Mouse (Mus musculus) central nervous system, embryonic 11.5 days (tissue): Measurements from ENCODE around the gene Coq8b. TPM values are rescaled to one million over a fixed set of nuclear protein-coding genes. Genes with fewer than 3 reads are reported as not detected.

Source experiments
- polyA plus RNA-seq: library from polyadenylated mRNA; depleted of rRNA; stranded (reverse); fragments of >200 nt; gene quantifications from 2 replicates; pipeline ENCODE4 v1.2.3, GENCODE M21; 2012; rRNA removed

The Coq8b gene
- 28.7 and 30.6 TPM in 2 replicates for polyA plus RNA-seq

DNA sequence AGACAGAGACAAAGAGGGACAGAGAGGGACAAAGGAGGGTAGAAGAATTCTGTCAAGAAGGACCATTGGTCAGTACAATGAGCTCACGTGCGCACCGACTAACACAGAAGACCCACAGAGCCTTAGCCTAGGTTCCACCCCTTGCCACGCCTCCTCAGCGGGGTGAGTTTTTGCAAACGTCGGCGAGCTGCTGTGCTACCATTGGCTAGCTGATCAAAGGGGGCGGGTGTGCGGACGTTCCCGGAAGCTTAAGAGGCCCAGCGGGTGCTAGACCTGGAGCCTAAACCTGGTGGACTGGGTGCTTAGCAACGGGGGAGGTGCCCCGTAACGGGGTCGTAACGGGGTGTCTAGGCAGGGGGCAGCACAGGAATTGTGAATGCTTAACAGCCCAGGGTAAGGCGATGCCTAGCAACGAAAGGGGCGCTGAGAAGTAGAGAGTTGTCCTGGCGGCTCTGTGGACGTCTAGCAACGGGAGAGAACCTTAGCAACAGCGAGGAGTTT, at the start of gene Coq8b:
Gene Coq8b (plus strand): TSS at position 243 of the 501 bp plus-strand sequence.

GRCm38 (mm10) chr7:27195681-27196611, 36.9 kb upstream of the Coq8b start, which contains the start of the genes BC024978 and Snrpa:
BC024978 (plus strand) TSS chr7:27195781.
Snrpa (minus strand) TSS chr7:27196271.

GRCm38 (mm10) chr7:27228281-27228821, 4.5 kb upstream of the Coq8b start, which contains the start of gene Itpkc:
Itpkc (minus strand) TSS chr7:27228661.

GRCm38 (mm10) chr7:27258205-27258899, 25.5 kb downstream of the Coq8b start, which contains the start of gene Numbl:
Numbl (plus strand) TSS chr7:27258433.

Other genes with a start within 250 kb of the Coq8b start
- 0.08 TPM in 1 of 2 replicates, not detected in the other for gene Cyp2a12, start 203.9 kb upstream of the Coq8b start, polyA plus RNA-seq
- not detected in 2 replicates for gene Cyp2f2, start 113.1 kb upstream of the Coq8b start, polyA plus RNA-seq
- gene Cyp2t4, start 79.3 kb upstream of the Coq8b start, polyA plus RNA-seq: not detected in 2 replicates
- 89.0 and 91.9 TPM in 2 replicates for gene Egln2, start 66.2 kb upstream of the Coq8b start, polyA plus RNA-seq
- 55.6 and 59.6 TPM in 2 replicates for gene Rab4b, start 54.1 kb upstream of the Coq8b start, polyA plus RNA-seq
- 0.06 and 0.11 TPM in 2 replicates for gene Gm21983, start 51.9 kb upstream of the Coq8b start, polyA plus RNA-seq
- gene Mia, start 51.9 kb upstream of the Coq8b start, polyA plus RNA-seq: 3.7 and 8.6 TPM in 2 replicates
- 10.6 and 11.5 TPM in 2 replicates for gene BC024978, start 37.2 kb upstream of the Coq8b start, polyA plus RNA-seq
- 257 and 374 TPM in 2 replicates for gene Snrpa, start 36.8 kb upstream of the Coq8b start, polyA plus RNA-seq
- gene Itpkc, start 4.4 kb upstream of the Coq8b start, polyA plus RNA-seq: 9.9 and 10.1 TPM in 2 replicates
- 56.4 and 108 TPM in 2 replicates for gene Numbl, start 25.4 kb downstream of the Coq8b start, polyA plus RNA-seq
- gene Ltbp4, start 104.7 kb downstream of the Coq8b start, polyA plus RNA-seq: 17.5 and 18.3 TPM in 2 replicates
- gene Shkbp1, start 123.0 kb downstream of the Coq8b start, polyA plus RNA-seq: 82.6 and 85.8 TPM in 2 replicates
- 0.41 and 0.44 TPM in 2 replicates for gene Gm20479, start 124.4 kb downstream of the Coq8b start, polyA plus RNA-seq
- gene Sptbn4, start 214.7 kb downstream of the Coq8b start, polyA plus RNA-seq: 1.5 and 1.6 TPM in 2 replicates
- 65.2 and 71.6 TPM in 2 replicates for gene Blvrb, start 215.0 kb downstream of the Coq8b start, polyA plus RNA-seq
- gene Sertad3, start 240.7 kb downstream of the Coq8b start, polyA plus RNA-seq: 8.5 and 17.8 TPM in 2 replicates